Mouse (Mus musculus) thymus, postnatal 10 days (tissue): ENCODE results near the gene Mxi1.

Experiments used
- DNase-seq, 2 experiments: peaks; one replicate each; pipeline ENCODE4 v3.0.0; 2021; ENCODE audit warnings: low spot score in 2 of 2

Gene Mxi1

GRCm38 (mm10) chr19:53423341-53423753 lies 113.0 kb downstream of the Mxi1 start:
- DNase-seq: peak; percentile 88 to 91

GRCm38 (mm10) chr19:53423816-53424465 lies 113.6 kb downstream of the Mxi1 start:
- DNase-seq: peak; percentile 59 to 66

GRCm38 (mm10) chr19:53424629-53425028 lies 114.3 kb downstream of the Mxi1 start:
- peak; percentile 84 to 89 for DNase-seq
